Mouse (Mus musculus) forebrain, embryonic 16.5 days (tissue): ENCODE results near the gene Ets1. TPM values are rescaled to one million over a fixed set of nuclear protein-coding genes. Genes with fewer than 3 reads are reported as not detected.

Experiments
- ATAC-seq: fragments of 200-750 bp; cut with Nextera tagmentation; 2 replicates; pipeline ENCODE4 v1.8.0; 2017; ENCODE audit warnings: mild to moderate bottlenecking, moderate library complexity
- H3K27ac ChIP-seq: fragments of 300-500 bp; sonication (generic); 2 replicates; pipeline ENCODE4 v1.5.1; 2014; ENCODE audit warnings: low read length, control low read depth
- H3K27me3 ChIP-seq: fragments of 300-500 bp; sonication (generic); replicated peaks from 2 replicates; pipeline ENCODE4 v1.6.1; 2014; ENCODE audit warnings: low read length; ENCODE audit not compliant: control insufficient read depth, insufficient read depth
- H3K36me3 ChIP-seq: fragments of 300-500 bp; sonication (generic); 2 replicates; pipeline ENCODE4 v1.6.1; 2014; ENCODE audit not compliant: control insufficient read depth, insufficient read depth
- H3K4me1 ChIP-seq: fragments of 300-500 bp; sonication (generic); replicated peaks from 2 replicates; pipeline ENCODE4 v1.6.1; 2014; ENCODE audit warnings: low read length; ENCODE audit not compliant: control insufficient read depth, insufficient read depth
- H3K4me2 ChIP-seq: fragments of 300-500 bp; sonication (generic); 2 replicates; pipeline ENCODE4 v1.6.1; 2014; ENCODE audit warnings: mild to moderate bottlenecking, low read length, control low read depth
- H3K4me3 ChIP-seq: fragments of 300-500 bp; sonication (generic); replicated peaks from 2 replicates; pipeline ENCODE4 v1.5.1; 2014; ENCODE audit warnings: mild to moderate bottlenecking, low read length, control low read depth
- H3K9ac ChIP-seq: fragments of 300-500 bp; sonication (generic); replicated peaks from 2 replicates; pipeline ENCODE4 v1.6.1; 2014; ENCODE audit warnings: low read depth, low read length, control low read depth
- H3K9me3 ChIP-seq: fragments of 300-500 bp; sonication (generic); 2 replicates; pipeline ENCODE4 v1.6.1; 2016; ENCODE audit warnings: low read length; ENCODE audit not compliant: control insufficient read depth
- WGBS: fragments of 180-500 bp; shearing (Covaris S2); extraction: QIAGEN DNeasy Blood & Tissue Kit; methylation state at CpG from one replicate; pipeline ENCODE4 v1.1.7; 2014; 5-methylcytosine and 5-hydroxymethylcytosine counted together
- polyA plus RNA-seq: library from polyadenylated mRNA; unstranded; fragments of >200 nt; fragmentation: Nextera tagmentation; extraction: Ambion mirVana; gene quantifications from 2 replicates; pipeline ENCODE4 v1.2.1, GENCODE M21; 2015

Ets1 gene
- polyA plus RNA-seq, 1 experiment from 2014 or later: 21.3 TPM

- Histone ChIP-seq H3K27ac (no peak overlapping the region), H3K9me3 (no peaks in the 10 kb centered on the region), H3K36me3 (no peaks in the 10 kb centered on the region), H3K9ac (no peak overlapping the region), H3K4me3 (no peak overlapping the region), H3K27me3 (peaks cover 7% of the 10 kb centered on the region; the same call in 1 of the 2 replicates), H3K4me1 (peaks cover 4% of the 10 kb centered on the region; the same call in 1 of the 2 replicates), H3K4me2 (no peak overlapping the region)
- no peak for ATAC-seq
Measured at GRCm38 (mm10) chr9:32631341-32631740, 4.7 kb upstream of the Ets1 start.

- Histone ChIP-seq H3K4me3 (no peak overlapping the region), H3K4me2 (no peak overlapping the region), H3K36me3 (no peaks in the 10 kb centered on the region), H3K27ac (no peak overlapping the region), H3K27me3 (peaks cover 15% of the 10 kb centered on the region), H3K9me3 (no peaks in the 10 kb centered on the region), H3K4me1 (peaks cover 4% of the 10 kb centered on the region; the same call in 1 of the 2 replicates), H3K9ac (no peak overlapping the region)
- no peak for ATAC-seq
- WGBS: 78% methylated on average over 7 of the region's 7 CpGs
Measured at GRCm38 (mm10) chr9:32632237-32632636, 3.8 kb upstream of the Ets1 start.

GRCm38 (mm10) chr9:32644981-32645380 is 9.0 kb downstream of the Ets1 start:
- Histone ChIP-seq H3K27ac (no peak overlapping the region), H3K9me3 (no peaks in the 10 kb centered on the region), H3K4me2 (no peak overlapping the region), H3K9ac (no peak overlapping the region), H3K27me3 (peaks cover 11% of the 10 kb centered on the region; the same call in 1 of the 2 replicates), H3K4me1 (no peaks in the 10 kb centered on the region), H3K36me3 (no peaks in the 10 kb centered on the region), H3K4me3 (no peak overlapping the region)
- no peak for ATAC-seq
- WGBS: 15% methylated on average over 3 of the region's 3 CpGs

GRCm38 (mm10) chr9:32645475-32645874 is 9.5 kb downstream of the Ets1 start:
- no peak overlapping the region for H3K27ac ChIP-seq
- no peak overlapping the region for H3K9ac ChIP-seq
- no peak overlapping the region for H3K4me2 ChIP-seq
- ATAC-seq: no peak
- H3K9me3 ChIP-seq: no peaks in the 10 kb centered on the region
- WGBS: 12% methylated on average over 9 of the region's 9 CpGs
- H3K27me3 ChIP-seq: peaks cover 11% of the 10 kb centered on the region; the same call in 1 of the 2 replicates
- no peak overlapping the region for H3K4me3 ChIP-seq
- no peaks in the 10 kb centered on the region for H3K4me1 ChIP-seq
- H3K36me3 ChIP-seq: no peaks in the 10 kb centered on the region

- WGBS: 54% methylated on average over 11 of the region's 11 CpGs
- H3K36me3 ChIP-seq: no peaks in the 10 kb centered on the region
- no peak overlapping the region for H3K4me2 ChIP-seq
Measured at GRCm38 (mm10) chr9:32646539-32647258, 10.7 kb downstream of the Ets1 start.

GRCm38 (mm10) chr9:32647506-32648250 is 11.7 kb downstream of the Ets1 start:
- no peaks in the 10 kb centered on the region for H3K36me3 ChIP-seq
- no peaks in the 10 kb centered on the region for H3K9me3 ChIP-seq
- no peaks in the 10 kb centered on the region for H3K4me1 ChIP-seq
- H3K4me2 ChIP-seq: no peak overlapping the region
- 87% methylated on average over 7 of the region's 7 CpGs for WGBS
- no peak overlapping the region for H3K4me3 ChIP-seq
- H3K27me3 ChIP-seq: peaks cover 11% of the 10 kb centered on the region; the same call in 1 of the 2 replicates
- no peak overlapping the region for H3K9ac ChIP-seq
- no peak for ATAC-seq
- no peak overlapping the region for H3K27ac ChIP-seq

More at GRCm38 (mm10) chr9:32646539-32647258, 10.7 kb downstream of the Ets1 start:
- peaks cover 11% of the 10 kb centered on the region; the same call in 1 of the 2 replicates for H3K27me3 ChIP-seq
- H3K4me3 ChIP-seq: no peak overlapping the region
- no peaks in the 10 kb centered on the region for H3K9me3 ChIP-seq
- H3K4me1 ChIP-seq: no peaks in the 10 kb centered on the region
- H3K27ac ChIP-seq: no peak overlapping the region
- no peak for ATAC-seq
- no peak overlapping the region for H3K9ac ChIP-seq

GRCm38 (mm10) chr9:32648286-32648685 is 12.3 kb downstream of the Ets1 start:
- H3K9ac ChIP-seq: no peak overlapping the region
- H3K36me3 ChIP-seq: no peaks in the 10 kb centered on the region
- H3K27ac ChIP-seq: no peak overlapping the region
- H3K4me1 ChIP-seq: no peaks in the 10 kb centered on the region
- H3K4me2 ChIP-seq: no peak overlapping the region
- no peak for ATAC-seq
- no peaks in the 10 kb centered on the region for H3K9me3 ChIP-seq
- no peak overlapping the region for H3K4me3 ChIP-seq
- WGBS: 78% methylated on average over 5 of the region's 5 CpGs
- H3K27me3 ChIP-seq: peaks cover 11% of the 10 kb centered on the region; the same call in 1 of the 2 replicates

GRCm38 (mm10) chr9:32650738-32651137 is 14.7 kb downstream of the Ets1 start:
- H3K4me2 ChIP-seq: no peak overlapping the region

GRCm38 (mm10) chr9:32652112-32652511 is 16.1 kb downstream of the Ets1 start:
- H3K4me1 ChIP-seq: no peaks in the 10 kb centered on the region
- H3K27ac ChIP-seq: no peak overlapping the region
- no peak overlapping the region for H3K9ac ChIP-seq
- ATAC-seq: no peak
- H3K9me3 ChIP-seq: no peaks in the 10 kb centered on the region
- no peak overlapping the region for H3K4me2 ChIP-seq
- 92% methylated on average over 10 of the region's 10 CpGs for WGBS
- no peaks in the 10 kb centered on the region for H3K36me3 ChIP-seq
- 0 out of 2 replicates have a peak, but pooled peaks cover 2% of the 10 kb centered on the region for H3K27me3 ChIP-seq
- H3K4me3 ChIP-seq: no peak overlapping the region

More at GRCm38 (mm10) chr9:32650738-32651137, 14.7 kb downstream of the Ets1 start:
- H3K36me3 ChIP-seq: no peaks in the 10 kb centered on the region
- no peaks in the 10 kb centered on the region for H3K9me3 ChIP-seq
- H3K4me3 ChIP-seq: no peak overlapping the region
- 0 out of 2 replicates have a peak, but pooled peaks cover 5% of the 10 kb centered on the region for H3K27me3 ChIP-seq
- no peak overlapping the region for H3K27ac ChIP-seq
- H3K9ac ChIP-seq: no peak overlapping the region
- WGBS: 74% methylated on average over 3 of the region's 3 CpGs
- no peak for ATAC-seq
- no peaks in the 10 kb centered on the region for H3K4me1 ChIP-seq
